Mouse (Mus musculus): ENCODE results near the gene Bag3. TPM values are rescaled to one million over a fixed set of nuclear protein-coding genes. Genes with fewer than 3 reads are reported as not detected.

Bag3 gene
- total RNA-seq, 2 experiments from 2014 or later = 316 to 330 TPM

DNA sequence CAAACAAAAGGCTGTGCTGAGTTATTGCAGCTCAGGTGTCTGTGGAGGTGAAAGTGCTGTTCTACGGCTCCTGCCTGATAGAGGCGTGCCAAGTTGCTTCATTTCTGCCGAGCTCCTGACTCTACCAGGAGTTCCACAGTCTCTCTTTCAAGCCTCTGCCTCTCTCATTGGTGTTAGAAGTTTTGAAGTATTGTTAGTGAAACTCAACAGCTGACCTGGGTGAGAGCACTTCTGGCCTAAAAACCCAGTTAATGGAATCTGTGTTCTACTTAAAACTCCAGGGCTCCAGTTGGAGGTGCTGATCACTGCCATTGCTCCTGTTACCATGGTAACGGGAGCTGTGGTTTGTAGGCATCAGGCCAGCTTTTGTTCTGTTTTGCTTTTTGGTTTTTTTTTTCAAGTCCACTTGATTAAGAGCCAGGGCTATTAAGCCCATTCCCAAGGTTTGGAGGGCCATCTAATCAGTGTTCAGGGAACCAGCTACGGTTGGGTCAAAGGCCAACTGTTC lies 11.6 kb downstream of the Bag3 start:
- no peak for DNase-seq (ENCODE audit: low spot score in 2 of 2)

DNA sequence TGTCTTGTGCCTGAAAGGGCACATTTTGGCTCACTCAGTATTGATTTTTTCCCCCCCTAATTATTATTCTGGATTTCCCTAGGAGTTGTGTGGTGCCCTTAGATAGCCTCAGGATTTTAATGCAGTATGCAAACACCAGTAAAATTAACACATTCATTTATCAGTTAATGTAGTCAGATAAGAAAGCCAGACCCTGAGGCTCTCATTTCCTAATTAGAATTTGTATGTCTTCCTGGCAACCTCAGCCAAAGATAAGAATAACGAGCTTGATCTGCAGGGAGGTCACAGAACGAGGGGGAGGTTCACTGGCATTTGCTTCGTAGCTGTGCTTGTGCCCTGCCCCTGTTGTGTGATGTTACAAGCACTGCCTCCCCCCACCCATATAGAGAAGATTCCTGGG lies 12.7 kb downstream of the Bag3 start:
- DNase-seq (ENCODE audit: low spot score in 2 of 2) = no peak

DNA sequence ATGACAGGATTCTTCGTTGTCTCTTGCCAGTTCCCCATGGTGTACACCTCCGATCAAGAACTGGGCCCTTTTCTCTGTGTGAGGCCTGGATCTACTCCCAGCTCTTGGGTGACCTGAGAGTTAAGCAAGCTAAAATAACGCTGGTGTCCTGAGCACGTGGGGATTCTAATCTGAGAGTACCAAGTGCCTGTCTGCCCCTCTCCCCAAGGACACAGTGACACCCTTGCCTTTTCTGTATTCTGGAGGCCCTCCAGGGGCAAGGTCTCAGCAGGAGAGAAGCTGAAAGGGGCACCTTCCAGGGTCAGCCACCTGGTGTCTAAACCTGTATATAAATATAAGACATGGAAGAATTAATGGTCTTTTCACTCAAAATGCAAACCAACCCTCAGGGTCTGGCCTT lies 14.3 kb downstream of the Bag3 start:
- DNase-seq (ENCODE audit: low spot score in 2 of 2) = no peak

DNA sequence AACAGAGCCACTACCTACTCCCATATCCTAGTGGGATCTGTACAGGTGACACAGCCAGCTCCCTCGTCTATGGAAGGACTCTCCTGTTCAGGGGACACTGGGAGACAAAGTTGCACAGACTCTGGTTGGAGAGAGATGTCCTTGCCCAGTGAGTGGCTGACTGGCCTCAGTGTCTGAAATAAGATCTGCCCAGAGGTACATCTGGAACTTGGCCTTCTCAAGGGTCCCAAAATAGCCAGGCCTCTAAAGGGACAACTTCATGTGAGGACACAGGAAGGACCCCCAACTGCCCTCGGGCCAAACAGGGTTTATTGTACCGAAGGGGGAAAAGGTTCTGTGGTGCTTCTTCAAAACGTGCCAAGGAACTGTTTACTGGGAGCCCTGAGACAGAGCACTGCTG lies 14.8 kb downstream of the Bag3 start:
- no peak for DNase-seq (ENCODE audit: low spot score in 2 of 2)

DNA sequence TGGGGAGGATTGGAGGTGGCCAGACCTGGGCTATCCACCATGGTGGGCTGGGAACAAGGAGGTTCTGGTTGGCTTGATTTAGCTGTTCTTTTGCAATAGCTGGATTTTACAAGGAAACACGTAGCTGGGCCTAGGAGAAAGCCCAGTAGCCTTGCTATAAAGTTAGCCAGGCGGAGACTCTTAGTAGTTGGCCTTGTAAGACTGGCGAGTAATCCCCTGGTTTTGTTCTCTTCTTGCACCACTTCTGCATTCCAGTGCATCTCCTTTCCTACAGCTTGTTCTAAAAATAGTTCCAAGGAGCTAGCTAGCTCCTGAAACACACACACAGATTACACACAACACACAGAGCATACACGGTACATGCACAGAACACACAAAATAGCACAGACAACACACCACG lies 15.4 kb downstream of the Bag3 start:
- no peak for DNase-seq (ENCODE audit: low spot score in 2 of 2)

DNA sequence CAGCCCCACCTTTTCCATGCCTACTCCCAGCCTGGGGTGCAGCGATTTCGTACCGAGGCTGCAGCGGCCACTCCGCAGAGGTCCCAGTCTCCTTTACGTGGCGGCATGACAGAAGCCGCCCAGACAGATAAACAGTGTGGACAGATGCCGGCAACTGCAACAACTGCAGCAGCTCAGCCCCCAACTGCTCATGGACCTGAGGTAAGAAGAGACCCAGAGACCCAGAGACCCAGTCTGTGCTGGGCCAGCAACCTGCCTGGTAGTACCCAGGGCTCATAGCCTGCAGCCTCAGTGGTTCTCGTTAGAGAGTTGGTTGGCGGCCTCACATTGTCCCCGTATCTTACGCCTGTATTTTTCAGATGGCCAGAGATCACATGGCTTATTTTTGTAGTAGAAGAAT lies 16.7 kb downstream of the Bag3 start:
- no peak for DNase-seq (ENCODE audit: low spot score in 2 of 2)

DNA sequence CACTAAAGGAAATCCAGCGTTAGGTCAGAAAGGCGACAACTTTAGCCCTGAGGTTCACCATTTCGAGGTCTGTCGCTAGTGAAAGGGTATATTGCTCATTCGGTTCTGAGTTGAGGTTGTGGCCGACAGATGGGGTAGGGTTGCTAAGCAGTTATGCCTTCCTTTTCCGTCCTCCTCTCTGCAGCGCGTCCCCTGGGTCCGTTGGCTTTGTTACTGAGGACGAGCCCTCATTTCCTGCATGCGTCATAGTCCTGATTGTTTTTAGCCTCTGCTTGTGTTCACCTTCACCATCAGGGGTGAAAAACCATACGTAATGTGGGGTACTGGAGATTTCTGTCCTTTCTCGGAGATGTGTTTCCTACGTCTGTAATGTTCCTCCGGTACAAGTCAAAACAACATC lies 17.3 kb downstream of the Bag3 start:
- DNase-seq (ENCODE audit: low spot score in 2 of 2) = no peak

DNA sequence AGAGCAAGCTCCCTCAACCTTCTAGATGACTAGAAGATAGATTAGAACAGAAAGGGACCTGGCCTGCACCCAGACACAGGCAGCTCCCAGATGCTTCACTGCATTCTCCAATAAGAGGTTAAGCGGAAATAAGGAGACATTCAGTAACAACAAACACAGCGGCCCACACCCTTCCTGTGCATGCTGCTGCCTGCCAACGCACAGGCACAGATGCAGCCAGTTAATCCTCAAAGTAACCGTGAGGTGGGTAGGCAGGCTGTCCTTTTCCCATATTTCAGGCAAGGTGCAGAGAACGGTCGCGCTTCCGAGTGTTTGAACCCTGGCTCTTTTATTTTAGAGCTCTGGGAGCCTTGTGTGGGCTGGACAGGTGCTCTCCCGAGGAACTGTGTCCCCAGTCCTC lies 17.8 kb downstream of the Bag3 start:
- DNase-seq (ENCODE audit: low spot score in 2 of 2) = no peak

DNA sequence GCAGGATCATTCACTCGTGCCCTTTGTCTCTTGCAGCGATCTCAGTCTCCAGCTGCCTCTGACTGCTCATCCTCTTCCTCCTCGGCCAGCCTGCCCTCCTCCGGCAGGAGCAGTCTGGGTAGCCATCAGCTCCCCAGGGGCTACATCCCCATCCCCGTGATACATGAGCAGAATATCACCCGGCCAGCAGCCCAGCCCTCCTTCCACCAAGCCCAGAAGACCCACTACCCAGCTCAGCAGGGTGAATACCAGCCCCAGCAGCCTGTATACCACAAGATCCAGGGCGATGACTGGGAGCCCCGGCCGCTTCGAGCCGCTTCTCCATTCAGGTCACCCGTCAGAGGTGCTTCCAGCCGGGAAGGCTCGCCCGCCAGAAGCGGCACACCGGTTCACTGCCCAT lies 18.4 kb downstream of the Bag3 start:
- DNase-seq (ENCODE audit: low spot score in 2 of 2) = no peak

DNA sequence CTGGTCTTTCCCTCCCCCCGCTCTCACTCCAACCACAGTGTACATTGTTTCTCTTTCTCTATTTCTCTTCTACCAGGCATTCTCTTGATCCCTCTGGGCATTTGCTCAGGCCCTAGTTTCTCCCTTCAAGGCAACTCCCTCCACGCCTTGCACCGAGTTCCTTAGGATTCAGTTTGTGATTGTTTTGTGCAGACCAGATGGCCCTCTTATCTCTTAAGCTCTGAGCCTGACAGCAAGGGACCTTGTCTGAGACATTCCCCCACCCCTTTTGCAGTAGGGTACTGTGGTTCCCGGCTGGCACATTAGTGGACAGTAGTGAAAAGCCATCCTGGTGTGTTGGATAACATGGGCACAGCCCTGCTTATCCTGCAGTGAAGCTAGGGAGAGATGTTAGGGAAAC lies 19.1 kb downstream of the Bag3 start:
- DNase-seq (ENCODE audit: low spot score in 2 of 2) = no peak

DNA sequence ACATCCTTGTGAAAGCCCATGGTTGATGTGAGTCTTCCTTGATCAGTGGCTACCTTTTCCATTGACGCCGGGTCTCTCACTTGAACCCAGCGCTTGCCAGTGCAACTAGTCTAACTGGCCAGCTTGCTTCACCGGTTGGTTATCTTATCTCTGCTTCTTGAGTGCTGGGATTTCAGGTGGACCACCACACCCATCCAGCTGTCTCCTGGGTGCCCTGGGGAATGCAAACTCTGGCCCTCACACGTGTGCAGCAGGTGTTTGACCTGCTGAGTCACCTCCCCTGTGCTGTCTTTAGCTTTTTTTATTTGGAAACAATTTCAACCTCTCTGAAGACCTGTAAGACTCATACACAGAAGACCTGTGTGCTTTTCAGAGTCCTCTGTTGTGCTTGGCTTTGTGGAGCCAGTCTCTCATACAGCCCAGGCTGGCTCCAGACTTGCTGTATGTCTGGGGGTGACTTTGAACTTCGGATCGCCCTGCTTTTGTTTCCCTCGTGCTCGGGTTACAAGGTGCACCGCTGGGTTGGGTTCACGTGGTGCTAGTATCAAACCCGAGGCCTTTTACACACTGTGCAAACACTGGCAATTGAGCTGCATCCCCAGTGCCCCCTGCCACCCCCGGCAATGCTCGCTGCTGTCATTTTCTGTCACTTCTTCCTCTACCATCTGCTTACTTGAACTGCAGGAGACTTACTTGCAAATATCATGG lies 19.9 kb downstream of the Bag3 start:
- DNase-seq (ENCODE audit: low spot score in 2 of 2) = no peak

DNA sequence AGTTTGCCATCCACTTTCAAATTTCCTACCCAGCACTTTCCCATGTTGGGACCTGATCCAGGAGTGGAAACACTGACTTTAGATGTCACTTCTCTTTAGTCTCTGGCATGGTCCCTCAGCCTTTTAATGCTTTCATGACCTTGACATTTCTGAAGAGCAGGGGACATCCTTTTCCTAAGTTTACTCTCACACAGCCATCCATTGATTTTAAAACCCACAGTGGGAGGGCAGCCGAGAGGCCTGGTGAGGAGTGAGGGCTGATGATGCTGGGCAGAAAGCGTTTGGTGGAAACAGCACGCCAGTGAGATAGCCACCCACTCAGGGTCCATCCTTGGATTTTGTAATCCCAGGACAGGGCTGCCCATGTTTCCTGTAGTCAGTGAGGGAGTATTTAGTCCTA lies 20.5 kb downstream of the Bag3 start:
- DNase-seq (ENCODE audit: low spot score in 2 of 2) = no peak

DNA sequence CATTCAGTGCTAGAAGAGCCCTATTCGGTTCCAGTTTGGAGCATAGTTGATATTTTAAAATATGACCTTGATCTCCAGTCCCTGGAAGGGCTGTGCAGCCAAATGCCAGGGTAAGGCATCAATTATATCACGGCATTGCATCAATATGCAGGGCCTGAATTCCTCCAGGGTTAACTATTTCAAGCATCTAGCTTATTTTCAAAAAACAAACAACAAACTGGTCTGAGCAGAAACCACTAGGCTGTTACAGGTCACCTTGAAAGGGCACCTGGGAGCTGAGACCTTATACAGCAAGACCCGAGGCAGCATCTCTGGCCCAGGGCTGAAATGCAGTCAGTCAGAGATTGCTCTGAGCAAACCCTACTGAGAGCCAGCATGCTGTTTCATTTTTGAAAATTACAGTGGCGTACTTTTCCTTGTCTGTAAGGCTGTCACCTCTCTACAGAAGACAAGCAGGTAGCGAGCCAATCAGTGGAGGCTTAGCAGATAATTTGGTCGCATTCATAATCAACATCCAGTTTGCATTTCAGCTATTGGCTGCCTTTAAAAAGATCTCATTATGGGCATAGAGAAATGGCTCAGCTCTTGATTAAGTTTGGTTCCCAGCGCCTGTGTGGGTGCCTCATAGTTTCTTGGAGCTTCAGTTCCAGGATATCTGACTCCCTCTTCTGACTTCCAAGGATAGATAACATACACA lies 21.3 kb downstream of the Bag3 start:
- no peak for DNase-seq (ENCODE audit: low spot score in 2 of 2)

DNA sequence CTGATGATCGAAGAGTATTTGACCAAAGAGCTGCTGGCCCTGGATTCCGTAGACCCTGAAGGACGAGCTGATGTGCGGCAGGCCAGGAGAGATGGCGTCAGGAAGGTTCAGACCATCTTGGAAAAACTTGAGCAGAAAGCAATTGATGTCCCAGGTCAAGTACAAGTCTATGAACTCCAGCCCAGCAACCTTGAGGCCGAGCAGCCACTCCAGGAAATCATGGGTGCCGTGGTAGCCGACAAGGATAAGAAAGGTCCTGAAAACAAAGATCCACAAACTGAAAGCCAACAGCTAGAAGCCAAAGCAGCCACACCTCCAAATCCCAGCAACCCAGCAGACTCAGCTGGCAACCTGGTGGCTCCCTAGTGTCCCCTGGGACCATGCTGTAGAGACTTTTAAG lies 22.6 kb downstream of the Bag3 start:
- no peak for DNase-seq (ENCODE audit: low spot score in 2 of 2)

DNA sequence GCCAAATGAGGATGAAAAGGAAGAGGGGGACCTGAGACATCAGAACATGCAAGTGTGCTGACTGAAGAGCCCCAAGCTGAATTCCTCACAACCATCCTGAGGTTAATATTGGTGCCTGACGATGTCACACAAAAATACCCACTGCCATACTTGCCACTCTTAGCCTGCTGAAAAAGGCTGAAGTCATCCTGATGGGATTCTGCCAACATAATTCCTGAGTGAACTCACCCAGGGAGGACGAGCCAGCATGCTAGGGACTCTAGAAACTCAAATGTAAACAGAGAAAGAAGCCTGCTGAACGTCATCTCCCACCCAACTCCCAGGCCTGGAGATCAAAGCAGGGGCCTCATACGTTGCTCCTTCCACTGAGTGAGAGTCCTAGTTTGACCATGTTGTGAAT lies 25.7 kb downstream of the Bag3 start:
- DNase-seq (ENCODE audit: low spot score in 2 of 2) = no peak

DNA sequence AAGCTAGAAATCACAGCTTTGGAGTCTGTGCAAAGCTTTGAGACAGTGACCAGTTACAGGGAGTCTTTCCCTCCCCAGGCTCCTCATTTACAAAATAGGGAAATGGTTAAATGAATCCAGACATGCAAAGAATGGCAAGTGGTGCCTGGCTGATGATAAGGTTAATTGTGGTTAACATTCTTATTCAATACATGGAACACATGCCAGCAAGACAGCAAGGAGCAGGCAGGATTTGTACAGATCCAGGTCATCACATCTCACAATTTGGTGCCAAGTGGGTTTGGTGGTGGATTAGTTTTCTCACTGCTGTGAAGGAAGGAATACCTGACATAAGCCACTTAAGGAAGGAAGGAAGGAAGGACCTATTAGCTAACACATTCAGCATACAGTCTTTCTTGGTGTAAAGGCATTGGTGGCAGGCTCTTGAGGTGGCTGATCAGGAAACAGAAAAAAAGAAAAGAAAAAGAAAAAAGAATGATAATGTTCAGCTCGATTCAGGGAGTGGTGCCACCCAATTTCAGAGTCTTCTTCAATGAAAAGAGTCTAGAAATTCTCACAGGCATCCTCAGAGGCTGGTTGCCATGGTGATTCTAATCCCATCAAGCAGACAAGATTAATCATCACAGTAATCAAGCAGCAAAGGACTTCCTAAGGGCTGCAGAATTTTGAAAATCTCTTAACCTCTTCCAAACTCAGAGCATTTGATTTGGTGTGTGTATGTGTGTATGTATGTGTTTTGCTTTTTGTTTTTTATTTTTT lies 27.1 kb downstream of the Bag3 start:
- DNase-seq (ENCODE audit: low spot score in 2 of 2) = no peak

DNA sequence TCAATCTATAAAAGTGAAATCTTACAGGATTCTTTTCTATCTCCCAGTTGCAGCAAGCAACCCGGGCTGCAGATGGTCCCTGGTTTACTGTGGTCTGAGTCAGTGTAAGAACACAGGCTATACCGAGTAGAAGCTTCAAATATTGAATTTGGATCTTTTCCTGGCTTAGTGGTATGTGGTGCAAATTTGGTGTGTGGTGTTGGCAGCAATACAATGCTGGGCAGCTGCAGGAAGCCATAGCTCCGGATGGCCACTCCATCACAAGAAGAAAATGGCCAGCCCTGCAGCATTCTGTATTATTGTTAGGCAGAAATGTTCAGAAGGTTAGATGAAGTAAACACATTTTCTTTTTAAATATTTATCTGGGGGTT lies 27.7 kb downstream of the Bag3 start:
- DNase-seq (ENCODE audit: low spot score in 2 of 2) = no peak

DNA sequence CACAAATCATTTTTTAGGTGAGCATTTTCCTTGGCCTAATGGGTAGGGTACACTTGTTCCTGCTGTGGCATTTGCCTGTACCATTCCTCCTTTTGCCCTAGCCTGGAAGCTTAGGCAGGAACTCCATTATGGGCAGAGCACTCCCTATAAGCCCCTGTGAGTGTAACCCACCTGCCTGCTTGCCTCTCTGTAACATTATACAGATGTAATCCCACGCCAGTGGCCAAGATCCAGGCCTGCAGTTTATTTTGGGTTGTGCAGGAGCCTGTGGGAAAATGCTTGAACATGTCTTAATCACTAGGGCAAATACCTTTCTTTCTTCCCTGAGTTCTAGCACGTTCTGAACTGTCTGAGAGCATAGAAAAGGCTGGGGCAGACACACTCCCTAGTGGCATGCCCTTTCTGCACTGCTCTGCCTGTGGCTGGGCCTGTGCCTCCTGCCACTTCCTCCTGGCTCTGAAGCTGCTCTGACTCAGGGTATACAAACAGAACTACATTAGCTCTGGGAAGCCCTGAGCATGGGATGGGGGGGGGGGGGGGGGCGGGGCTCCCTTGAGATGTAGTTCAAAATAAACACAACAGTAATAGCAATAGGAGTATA lies 29.8 kb downstream of the Bag3 start:
- DNase-seq (ENCODE audit: low spot score in 2 of 2) = no peak

DNA sequence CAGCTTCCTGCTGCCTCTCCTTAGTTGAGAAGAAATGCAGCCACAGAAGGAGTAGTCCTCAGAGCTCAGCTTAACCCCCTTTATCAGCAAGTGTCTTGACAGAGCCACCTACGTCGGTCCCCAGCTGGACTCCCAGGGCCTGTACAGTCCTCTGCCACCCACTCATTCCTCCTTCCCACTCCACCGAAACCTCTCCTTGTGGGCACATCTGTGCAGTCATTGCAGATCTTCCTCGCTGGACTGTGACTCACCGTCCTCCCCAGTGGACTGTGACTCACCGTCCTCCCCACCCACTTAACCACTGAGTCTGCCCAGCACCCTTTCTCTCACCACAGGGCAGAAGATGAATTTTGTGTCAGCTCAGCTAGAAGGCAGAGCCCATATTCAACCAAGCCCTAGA lies 31.1 kb downstream of the Bag3 start:
- DNase-seq (ENCODE audit: low spot score in 2 of 2) = no peak

DNA sequence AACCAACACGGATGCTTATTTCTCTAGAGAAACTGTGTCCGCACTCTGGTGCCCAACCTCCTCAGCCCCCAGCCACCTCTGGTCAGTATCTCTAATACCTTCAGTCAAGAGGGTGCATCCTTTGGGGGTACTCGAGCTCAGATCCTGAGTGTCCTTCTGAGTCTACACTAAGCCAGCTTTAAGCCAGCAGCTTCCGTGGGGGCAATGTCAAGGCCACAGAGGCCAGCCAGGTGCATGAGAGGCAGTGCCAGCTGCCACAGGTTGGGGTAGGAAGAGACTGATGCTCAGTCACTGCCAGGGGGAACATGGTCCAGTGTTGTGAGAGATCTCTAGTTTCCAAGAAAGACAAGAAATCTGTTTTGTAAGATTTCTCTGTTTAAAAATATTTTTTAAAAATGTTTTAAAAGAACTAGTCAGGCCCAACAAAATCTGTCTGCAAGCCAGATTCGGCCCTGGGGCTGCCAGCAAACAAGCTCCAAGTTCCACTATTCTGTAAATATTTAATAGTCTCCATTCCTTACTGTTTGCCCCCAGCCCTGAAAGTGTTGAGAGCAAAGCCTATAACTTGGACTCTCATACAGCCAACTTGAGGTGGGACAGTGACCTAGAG lies 31.8 kb downstream of the Bag3 start:
- no peak for DNase-seq (ENCODE audit: low spot score in 2 of 2)

DNA sequence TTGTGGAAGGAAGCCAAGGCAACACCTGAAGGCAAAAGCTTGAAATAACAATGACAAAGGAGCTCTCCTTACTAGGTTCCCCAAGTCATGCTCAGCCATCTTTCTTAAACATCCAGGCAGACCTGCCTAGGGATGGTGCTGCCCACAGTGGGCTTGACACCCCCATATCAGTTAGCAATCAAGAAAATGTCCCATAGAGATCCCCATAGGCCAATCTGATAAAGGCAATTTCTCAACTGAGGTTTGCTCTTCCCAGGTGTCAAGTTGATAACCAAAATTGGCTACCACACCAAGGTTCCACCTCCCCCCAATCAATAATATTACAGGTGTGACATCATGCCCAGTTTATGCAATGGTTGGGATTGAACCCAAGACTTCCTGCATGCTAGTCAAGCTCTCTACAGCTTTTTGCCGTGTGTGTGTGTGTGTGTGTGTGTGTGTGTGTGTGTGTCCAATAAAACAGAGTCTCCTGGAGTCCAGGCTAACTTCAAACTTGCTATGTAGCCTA lies 33.6 kb downstream of the Bag3 start:
- DNase-seq (ENCODE audit: low spot score in 2 of 2) = no peak

All from adrenal gland, adult 18-20 months (tissue).